Mouse (Mus musculus) adrenal gland (tissue): ENCODE results near the gene Hist1h3a.
"Not testable (repeated sequence)": the region's sequence is repeated elsewhere in the genome, so short reads cannot be mapped to it uniquely, and the experiment has no call there.

Experiments
- intact Hi-C: fragments of 180-260 bp; cut with DNase I; formaldehyde crosslinking; loops from one replicate; pipeline ENCODE4 v1.15.1; 2025
- long read RNA-seq, 2 experiments: library from polyadenylated mRNA; unstranded; transcript quantifications; one replicate each; pipeline ENCODE4 v2.0.0; 2020; ENCODE audit warnings: borderline replicate concordance in 1 of 2; ENCODE audit not compliant: insufficient replicate concordance in 1 of 2

Gene Hist1h3a
- long read RNA-seq, experiment 1, result 0 reads
- long read RNA-seq, experiment 2, result 0 reads

DNA sequence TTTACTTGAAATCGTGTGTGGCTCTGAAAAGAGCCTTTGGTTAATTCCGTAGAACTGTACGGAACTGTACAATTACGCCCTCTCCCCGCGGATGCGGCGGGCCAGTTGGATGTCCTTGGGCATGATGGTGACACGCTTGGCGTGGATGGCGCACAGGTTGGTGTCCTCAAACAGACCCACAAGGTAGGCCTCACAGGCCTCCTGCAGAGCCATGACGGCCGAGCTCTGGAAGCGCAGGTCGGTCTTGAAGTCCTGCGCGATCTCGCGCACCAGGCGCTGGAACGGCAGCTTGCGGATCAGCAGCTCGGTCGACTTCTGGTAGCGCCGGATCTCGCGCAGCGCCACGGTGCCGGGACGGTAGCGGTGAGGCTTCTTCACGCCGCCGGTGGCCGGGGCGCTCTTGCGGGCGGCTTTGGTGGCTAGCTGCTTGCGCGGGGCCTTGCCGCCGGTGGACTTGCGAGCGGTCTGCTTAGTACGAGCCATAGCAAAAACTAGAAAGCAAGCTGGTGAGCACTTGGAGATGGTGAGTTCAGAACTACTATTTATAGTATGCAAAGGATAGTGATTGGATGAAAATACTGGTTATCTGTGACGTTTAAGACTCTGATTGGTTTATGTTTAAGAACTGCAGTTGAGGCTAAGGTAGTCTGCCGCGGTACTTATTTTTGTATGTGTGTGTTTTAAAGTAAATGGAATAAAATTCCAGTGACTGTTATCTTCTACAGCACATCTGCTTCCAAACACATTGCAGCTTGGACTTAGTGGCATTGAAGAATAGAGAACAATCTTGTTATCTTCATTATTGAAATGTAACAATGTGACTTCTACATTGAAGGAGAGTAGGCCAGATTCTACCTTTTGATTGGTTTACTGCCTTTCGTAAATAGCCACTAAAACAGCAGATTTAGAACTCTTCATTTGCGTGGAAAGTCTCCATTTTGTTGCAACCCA is at the start of gene Hist1h3a:
TSS of gene Hist1h3a (minus strand) at position 516 of the 951 bp plus-strand sequence.
- intact Hi-C loops, result loop anchor here (5.0 kb wide), 1 partner anchor 180 kb away; the partner anchor contains the start of gene Hist1h4d

DNA sequence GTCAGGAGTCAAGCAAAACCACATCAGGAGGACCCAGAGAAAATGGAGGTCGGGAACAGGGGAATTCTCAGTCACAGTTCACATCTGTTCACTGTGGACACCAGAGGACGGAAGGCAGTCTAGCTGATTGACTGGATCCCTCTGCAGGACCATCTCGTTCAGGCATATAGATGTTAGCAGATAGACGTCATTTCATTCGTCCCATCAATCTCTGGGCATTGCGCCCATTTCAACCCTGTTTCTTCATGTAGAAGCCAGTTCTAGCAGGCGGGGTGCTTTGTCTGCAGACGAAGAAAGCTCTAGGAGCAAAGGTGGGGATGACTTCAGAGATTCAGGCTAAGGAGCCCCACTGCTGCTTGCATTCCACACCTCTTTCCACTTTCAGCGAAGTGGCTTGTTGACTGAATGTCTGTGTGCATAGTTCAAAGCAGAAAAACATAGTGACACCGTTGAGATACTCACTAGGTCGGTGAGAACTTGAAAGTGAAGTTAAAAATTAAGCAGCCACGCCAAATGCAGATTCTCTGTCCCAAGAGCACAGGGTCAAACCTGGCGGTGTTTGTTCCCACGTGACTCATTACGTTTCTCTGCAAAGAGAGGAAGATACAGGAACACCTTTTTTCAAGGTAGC is 44.4 kb upstream of the Hist1h3a start, which contains the start of gene Slc17a2:
TSS of gene Slc17a2 (plus strand) at position 572 of the 631 bp plus-strand sequence.
- intact Hi-C loops, result no loop called here

GRCm38 (mm10) chr13:23804532-23804931 is 42.3 kb upstream of the Hist1h3a start:
- intact Hi-C loops, result no loop called here

DNA sequence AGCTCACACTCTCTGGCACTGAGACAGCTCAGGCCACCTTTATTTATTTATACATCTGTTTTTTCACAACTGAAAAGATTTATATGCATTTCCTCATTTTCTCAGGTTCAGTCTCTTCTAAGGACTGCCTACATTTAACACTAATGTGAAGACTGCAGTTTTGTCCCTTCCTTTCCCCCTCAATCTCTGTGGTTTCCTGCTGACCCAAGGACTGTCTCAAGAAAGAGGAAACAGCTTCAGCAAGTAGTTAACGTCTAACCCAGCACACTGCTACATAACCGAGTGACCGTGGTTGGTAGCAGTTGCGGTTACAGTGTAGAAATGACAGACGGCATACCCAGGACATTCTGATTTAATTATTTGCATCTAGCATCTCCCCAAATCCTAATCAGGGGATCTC is 37.2 kb upstream of the Hist1h3a start:
- intact Hi-C loops, result loop anchor here (10.0 kb wide), 1 partner anchor 495 kb away; no protein-coding TSS in a partner anchor

DNA sequence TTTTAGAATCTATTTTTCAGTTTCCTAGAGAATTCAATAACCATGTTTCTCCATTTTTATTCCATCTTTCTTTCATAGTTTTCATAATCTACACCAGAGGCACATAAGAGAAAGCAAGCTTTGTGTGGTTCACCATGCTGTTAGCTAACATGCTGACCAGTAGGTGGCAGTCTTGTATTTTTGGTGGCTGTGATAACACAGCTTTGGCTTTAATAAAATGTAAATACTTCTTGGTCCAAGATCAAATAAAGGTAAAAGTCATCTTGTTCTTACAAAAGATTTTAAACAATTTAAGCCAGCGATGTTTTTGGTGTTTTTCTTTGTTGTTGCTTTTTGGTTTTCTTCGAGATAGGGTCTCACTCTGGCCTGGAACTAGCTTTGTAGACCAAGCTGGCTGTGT is 30.3 kb upstream of the Hist1h3a start:
- intact Hi-C loops, result loop anchor here (10.0 kb wide), 1 partner anchor 502 kb away; no protein-coding TSS in a partner anchor

GRCm38 (mm10) chr13:23779025-23779424 is 16.8 kb upstream of the Hist1h3a start:
- intact Hi-C loops, result no loop called here

DNA sequence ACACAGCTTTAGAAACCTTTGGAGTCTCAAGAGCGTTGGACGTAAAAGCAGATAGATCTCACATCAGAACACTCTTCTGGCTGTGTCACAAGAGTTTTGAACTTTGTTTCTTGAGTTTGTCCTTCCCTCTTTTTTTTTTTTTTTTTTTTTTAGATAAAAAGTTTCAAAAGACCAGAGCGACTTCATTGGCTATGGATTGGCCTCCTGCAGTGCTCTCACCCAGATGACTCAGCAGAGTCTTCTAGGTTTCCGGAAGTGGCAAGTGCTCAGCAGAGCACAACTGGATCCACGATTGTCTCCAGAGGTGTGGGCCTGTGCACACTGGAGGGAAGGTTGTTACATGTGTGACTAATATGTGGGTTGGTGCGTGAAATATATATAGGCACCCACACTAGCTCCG is 16.2 kb upstream of the Hist1h3a start:
- intact Hi-C loops, result no loop called here

DNA sequence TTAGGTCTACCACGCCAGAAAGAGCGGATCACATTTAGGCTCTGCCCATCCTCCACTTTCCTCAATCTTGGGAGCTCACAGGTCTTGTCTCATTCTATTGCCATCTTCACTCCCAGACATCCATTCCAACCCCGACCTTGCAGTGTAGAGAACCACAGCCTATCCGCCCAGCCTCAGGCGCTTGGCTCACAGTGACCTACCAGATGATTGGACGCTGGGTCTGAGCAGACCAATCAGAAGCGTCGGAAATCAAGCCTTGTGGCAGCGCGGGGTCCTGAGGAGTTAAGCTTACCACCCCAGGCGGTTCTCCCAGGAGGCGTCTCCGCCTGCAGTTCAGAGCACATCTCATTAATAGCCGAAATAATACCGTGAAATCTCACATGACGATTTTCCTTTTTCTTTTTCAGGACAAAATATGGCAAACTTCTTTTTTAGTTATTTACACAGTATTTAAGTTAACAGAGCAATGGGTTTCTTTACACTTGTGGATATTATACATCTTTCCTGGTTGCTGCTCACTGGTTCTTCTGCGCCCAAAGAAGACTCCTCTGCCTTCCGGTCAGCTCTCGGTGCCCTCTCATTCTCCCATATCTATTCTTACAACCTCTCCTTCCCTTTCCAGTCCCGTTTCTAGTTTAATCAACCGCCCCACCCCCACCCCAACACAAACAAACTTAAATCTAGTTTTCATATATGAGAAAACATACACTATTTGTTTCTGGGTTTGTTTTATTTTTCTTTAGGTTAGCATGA is 10.6 kb upstream of the Hist1h3a start:
- intact Hi-C loops, result no loop called here

DNA sequence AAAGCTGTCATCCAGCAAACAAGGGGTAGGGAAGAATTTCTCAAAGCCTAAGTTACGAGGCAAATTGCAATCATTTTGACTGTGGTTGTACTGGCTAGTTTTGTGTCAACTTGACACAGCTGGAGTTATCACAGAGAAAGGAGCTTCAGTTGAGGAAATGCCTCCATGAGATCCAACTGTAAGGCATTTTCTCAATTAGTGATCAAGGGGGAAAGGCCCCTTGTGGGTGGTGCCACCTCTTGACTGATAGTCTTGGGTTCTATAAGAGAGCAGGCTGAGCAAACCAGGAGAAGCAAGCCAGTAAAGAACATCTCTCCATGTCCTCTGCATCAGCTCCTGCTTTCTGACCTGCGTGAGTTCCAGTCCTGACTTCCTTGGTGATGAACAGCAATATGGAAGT is 7.4 kb upstream of the Hist1h3a start, which contains the start of gene Trim38:
TSS of gene Trim38 (plus strand) at position 301 of the 400 bp plus-strand sequence.
- intact Hi-C loops, result not testable (repeated sequence)

DNA sequence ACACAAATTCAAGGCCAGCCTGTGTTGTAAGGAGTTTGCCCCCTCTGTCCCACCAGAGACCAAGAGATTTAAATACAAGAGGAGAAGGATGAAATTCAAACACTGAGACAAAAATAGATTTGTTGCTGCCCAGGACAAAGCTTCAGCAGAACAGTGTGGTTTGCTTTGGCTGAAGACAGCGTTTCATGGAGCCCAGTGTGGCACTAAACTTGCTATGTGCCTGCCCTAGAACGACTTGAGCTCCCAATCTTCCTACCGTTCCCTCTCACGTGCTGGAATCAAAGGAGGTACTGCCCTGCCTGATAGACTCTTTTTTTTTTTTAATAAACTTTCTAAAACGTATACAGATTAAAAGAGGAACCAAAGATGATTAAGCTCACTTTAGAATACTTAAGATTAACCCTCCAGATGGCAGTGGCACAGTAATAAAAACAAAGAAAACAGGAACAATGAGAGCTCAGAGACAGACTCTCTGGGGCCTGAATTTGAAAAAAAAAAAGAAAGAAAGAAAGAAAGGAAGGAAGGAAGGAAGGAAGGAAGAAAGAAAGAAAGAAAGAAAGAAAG is 6.7 kb upstream of the Hist1h3a start:
- intact Hi-C loops, result no loop called here

DNA sequence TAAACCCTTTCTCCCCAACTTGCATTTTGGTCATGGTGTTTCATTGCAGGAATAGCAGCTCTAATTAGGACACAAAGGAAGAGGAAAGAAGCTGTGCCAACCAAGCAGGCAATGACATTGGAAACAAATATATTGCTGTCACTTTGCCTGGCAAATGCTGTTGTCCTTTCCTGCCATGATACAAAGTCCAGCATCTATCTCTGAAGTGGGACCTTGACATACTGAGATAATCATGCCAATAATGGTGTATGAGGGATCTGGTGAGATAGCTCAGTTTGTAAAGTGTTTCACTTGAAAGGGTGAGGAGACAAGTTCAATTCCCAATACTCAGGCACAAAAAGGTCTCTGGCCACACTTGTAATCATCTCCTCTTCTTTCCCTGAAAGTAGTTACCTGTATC is 4.6 kb upstream of the Hist1h3a start:
- intact Hi-C loops, result no loop called here

DNA sequence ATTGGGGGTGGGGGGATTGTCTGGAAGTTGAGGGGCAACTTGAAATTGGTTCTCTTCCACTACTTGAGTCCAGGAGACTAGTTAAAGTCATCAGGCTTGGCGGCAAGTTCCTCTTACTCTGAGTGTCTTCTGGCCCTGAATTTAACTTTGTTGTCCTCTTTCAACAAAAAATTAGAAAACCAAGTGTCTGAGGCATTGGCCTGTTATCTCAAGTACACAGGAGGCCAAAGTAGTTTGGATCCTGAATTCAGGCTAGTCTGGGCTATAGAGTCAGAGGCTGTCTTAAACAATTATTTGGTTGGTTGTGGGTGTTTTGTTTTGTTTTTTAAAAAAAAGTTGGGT is 3.0 kb upstream of the Hist1h3a start:
- intact Hi-C loops, result no loop called here

DNA sequence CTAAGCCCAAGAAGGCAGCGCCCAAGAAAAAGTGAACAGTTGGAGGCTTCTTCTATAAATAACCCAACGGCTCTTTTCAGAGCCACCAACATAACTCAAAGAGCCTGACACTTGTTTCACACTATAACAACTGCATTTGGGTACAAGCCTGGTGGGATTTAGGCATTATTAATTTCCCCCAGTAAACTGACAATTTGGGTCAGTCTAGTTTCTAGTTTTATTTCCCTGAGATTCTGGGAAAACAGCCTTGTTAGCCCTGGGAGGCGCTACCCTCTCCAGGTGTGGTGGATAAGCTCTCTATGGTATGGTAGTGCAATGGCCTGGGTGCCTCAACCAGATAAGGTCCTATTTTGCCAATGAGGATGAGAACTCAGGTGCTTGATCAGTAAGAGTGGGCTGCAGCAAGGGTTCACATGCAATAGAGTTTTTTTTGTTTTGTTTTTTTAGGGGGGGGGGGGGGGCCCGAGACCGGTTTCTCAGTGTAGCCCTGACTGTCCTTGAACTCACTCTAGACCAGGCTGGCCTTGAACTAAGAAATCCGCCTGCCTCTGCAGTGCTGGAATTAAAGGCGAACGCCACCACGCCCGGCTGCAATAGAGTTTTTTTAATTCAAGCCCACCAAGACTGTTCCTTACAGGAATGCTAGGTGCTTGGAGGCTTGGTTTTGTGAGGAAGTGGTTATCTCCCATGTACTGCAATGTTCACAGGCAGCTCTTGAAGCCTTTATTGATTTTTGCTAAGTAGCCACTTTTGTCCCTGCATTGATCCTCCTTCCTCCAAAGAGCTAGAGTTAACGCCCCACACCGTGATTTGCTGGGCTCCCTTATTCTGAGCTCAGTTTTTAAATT is 2.4 kb upstream of the Hist1h3a start:
- intact Hi-C loops, result loop anchor here (5.0 kb wide), 1 partner anchor 182 kb away; the partner anchor contains the start of gene Hist1h4d

DNA sequence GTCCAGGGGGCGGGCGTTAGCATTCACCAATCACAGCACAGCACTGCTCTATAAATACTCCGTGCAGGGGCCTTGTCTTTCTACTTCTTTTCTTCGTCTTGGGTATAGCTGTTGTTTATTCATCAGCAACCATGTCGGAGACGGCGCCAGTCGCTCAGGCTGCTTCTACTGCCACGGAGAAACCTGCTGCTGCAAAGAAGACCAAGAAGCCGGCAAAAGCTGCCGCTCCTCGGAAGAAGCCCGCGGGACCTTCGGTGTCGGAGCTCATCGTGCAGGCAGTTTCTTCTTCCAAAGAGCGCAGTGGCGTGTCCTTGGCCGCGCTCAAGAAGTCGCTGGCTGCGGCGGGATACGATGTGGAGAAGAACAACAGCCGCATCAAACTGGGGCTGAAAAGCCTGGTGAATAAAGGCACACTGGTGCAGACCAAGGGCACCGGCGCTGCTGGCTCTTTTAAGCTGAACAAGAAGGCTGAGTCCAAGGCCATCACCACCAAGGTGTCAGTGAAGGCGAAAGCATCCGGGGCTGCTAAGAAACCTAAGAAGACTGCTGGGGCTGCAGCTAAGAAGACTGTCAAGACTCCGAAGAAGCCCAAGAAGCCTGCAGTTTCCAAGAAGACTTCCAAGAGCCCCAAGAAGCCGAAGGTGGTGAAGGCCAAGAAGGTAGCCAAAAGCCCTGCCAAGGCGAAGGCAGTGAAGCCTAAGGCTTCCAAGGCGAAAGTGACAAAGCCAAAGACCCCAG is 1.6 kb upstream of the Hist1h3a start, which contains the start of gene Hist1h1a:
TSS of gene Hist1h1a (plus strand) at position 81 of the 738 bp plus-strand sequence.
- intact Hi-C loops, result loop anchor here (5.0 kb wide), 1 partner anchor 181 kb away; the partner anchor contains the start of gene Hist1h4d

GRCm38 (mm10) chr13:23763242-23763585 is 1.0 kb upstream of the Hist1h3a start:
- intact Hi-C loops, result loop anchor here (5.0 kb wide), 1 partner anchor 181 kb away; the partner anchor contains the start of gene Hist1h4d

DNA sequence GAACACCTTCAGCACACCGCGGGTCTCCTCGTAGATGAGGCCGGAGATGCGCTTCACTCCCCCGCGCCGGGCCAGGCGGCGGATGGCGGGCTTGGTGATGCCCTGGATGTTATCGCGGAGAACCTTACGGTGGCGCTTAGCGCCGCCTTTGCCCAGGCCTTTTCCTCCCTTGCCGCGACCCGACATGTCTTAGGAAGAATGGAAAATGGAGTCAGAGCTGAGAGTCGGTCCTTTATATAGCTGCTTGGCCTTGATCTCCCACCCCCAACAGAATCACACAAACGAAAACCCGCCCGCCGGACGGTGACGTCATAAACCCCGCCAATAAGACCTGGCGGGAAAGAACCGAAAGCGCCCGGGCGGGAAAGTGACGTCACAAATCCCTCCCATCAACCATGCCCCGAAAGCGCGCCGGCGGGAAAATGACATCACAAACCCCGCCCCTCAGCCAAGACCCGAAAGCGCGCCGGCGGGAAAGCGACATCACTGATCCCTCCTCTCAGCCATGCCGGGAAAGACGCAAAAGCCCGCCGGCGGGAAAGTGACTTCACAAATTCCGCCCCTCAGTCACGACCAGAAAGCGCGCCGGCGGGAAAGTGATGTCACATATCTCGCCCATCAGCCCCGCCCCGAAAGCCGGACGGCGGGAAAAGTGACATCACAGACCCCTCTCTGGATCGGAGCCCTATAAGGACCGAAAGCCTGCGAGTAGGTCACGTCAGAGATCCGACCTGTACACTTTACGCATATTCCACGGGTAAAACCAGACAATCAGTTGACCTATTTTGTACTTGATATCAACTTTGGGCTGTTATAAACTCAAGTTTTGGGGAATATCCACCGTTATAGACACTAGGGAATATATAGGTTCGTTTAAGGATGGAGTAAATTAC is 968 bp downstream of the Hist1h3a start, which contains the start of gene Hist1h4a:
TSS of gene Hist1h4a (minus strand) at position 259 of the 893 bp plus-strand sequence.
- intact Hi-C loops, result loop anchor here (5.0 kb wide), 1 partner anchor 179 kb away; the partner anchor contains the start of gene Hist1h4d

DNA sequence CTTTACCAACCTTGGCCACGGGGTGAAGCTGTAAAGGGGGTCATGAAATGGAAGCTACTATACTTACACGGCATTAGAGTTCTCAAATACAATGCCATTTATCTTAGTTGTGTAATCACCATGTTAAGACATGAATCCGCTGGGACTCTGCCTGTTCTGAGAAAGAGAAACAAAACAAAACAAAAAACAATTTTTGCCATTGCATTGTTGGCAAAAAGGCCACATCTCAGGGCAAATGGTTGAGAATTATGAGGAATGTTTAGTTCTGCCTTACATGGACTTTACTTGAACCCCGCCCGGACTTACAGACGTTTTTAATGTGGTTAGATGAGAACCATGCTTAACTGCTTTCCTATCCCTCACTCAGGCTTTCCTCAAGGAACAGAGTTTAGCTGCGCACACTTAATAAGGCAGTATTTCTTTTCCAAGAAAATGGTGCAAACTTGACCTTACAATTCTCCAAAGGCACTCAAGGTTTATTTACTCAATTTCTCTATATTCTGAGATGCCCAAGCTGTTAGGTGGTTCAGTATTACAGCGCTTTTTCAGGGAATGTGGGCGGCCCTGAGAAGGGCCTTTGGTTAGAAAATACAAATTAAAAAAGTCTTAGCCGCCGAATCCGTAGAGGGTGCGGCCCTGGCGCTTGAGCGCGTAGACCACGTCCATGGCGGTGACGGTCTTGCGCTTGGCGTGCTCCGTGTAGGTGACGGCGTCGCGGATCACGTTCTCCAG is 1.8 kb downstream of the Hist1h3a start:
- intact Hi-C loops, result loop anchor here (5.0 kb wide), 1 partner anchor 178 kb away; the partner anchor contains the start of gene Hist1h4d
